Mouse (Mus musculus) lung, adult 2 months (tissue): ENCODE measurements around the gene 4930563M21Rik. TPM values are rescaled to one million over a fixed set of nuclear protein-coding genes. Genes with fewer than 3 reads are reported as not detected.
"Not testable (repeated sequence)": the region's sequence is repeated elsewhere in the genome, so short reads cannot be mapped to it uniquely, and the experiment has no call there.

Source experiments
- DNase-seq: peaks from one replicate; pipeline ENCODE4 v3.0.0; 2022
- H3K4me1 ChIP-seq: fragments of 200-500 bp; 2 replicates; pipeline ENCODE4 v1.6.1; 2011; ENCODE audit warnings: low read length; ENCODE audit not compliant: control insufficient read depth, insufficient read depth
- H3K4me3 ChIP-seq: fragments of 200-500 bp; replicated peaks from 2 replicates; pipeline ENCODE3; 2011; ENCODE audit warnings: low read depth, mild to moderate bottlenecking, control low read depth, low read length; ENCODE audit errors: extremely low read depth
- CTCF ChIP-seq: fragments of 200-500 bp; IDR thresholded peaks from 2 replicates; pipeline ENCODE4 v1.5.1; 2011; ENCODE audit warnings: mild to moderate bottlenecking, low read length, control low read depth; ENCODE audit not compliant: insufficient read depth
- POLR2A ChIP-seq: fragments of 200-500 bp; IDR thresholded peaks from 2 replicates; pipeline ENCODE4 v1.6.1; 2011; ENCODE audit warnings: low read depth, mild to moderate bottlenecking, control low read depth, low read length, borderline replicate concordance; ENCODE audit errors: extremely low read depth
- WGBS: fragments of 180-500 bp; shearing (Covaris S2); methylation state at CpG from one replicate; pipeline ENCODE4 v1.1.7; 2018; 5-methylcytosine and 5-hydroxymethylcytosine counted together
- polyA plus RNA-seq: library from polyadenylated mRNA; depleted of rRNA; stranded (reverse); fragments of >200 nt; gene quantifications from 2 replicates; pipeline ENCODE4 v1.2.3, GENCODE M21; 2012; rRNA removed

Gene 4930563M21Rik
- not detected in 2 replicates for polyA plus RNA-seq

GRCm38 (mm10) chr9:56010450-56010849, at the start of gene 4930563M21Rik:
Gene 4930563M21Rik (minus strand): TSS chr9:56010550.
- no peak within 1 kb of the TSS for H3K4me3 ChIP-seq
- 69% methylated on average over 4 of the region's 4 CpGs for WGBS

GRCm38 (mm10) chr9:56056147-56056546, 45.8 kb upstream of the 4930563M21Rik start:
- TF ChIP-seq POLR2A, result no peak
- no peak for TF ChIP-seq CTCF
- DNase-seq, result no peak
- WGBS, result 86% methylated on average over 6 of the region's 6 CpGs

More at GRCm38 (mm10) chr9:56010450-56010849, at the start of gene 4930563M21Rik:
- no peak for TF ChIP-seq CTCF
- TF ChIP-seq POLR2A, result no peak
- no peak for DNase-seq
- H3K4me1 ChIP-seq, result no peaks in the 10 kb centered on the region

GRCm38 (mm10) chr9:56053796-56054195, 43.4 kb upstream of the 4930563M21Rik start:
- Histone ChIP-seq H3K4me3 (no peak overlapping the region), H3K4me1 (no peaks in the 10 kb centered on the region)
- TF ChIP-seq POLR2A, result no peak
- no peak for TF ChIP-seq CTCF
- 78% methylated on average over 3 of the region's 3 CpGs for WGBS
- DNase-seq, result no peak

More at GRCm38 (mm10) chr9:56056147-56056546, 45.8 kb upstream of the 4930563M21Rik start:
- Histone ChIP-seq H3K4me3 (no peak overlapping the region), H3K4me1 (no peaks in the 10 kb centered on the region)

GRCm38 (mm10) chr9:56042181-56042621, 31.9 kb upstream of the 4930563M21Rik start:
- H3K4me1 ChIP-seq, result peaks cover 2% of the 10 kb centered on the region
- TF ChIP-seq CTCF, result no peak
- no peak for TF ChIP-seq POLR2A
- under 1% methylated on average over 16 of the region's 16 CpGs for WGBS
- DNase-seq, result no peak
- peak overlapping the region; percentile 90 for H3K4me3 ChIP-seq

- peak; percentile 96 for DNase-seq
- TF ChIP-seq POLR2A (peak; percentile 69; the same call in 1 of the 2 replicates), CTCF (no peak)
- under 1% methylated on average over 49 of the region's 49 CpGs for WGBS
- Histone ChIP-seq H3K4me1 (peaks cover 2% of the 10 kb centered on the region), H3K4me3 (peak within 1 kb of the TSS; percentile 90)
These were observed 31.2 kb upstream of the 4930563M21Rik start, which contains the start of gene Rcn2 for GRCm38 (mm10) chr9:56041372-56042180. Gene Rcn2 (plus strand): TSS chr9:56041845.

GRCm38 (mm10) chr9:56032219-56032618, 21.9 kb upstream of the 4930563M21Rik start:
- WGBS, result 50% methylated on average over 3 of the region's 3 CpGs
- TF ChIP-seq POLR2A (no peak), CTCF (no peak)
- H3K4me3 ChIP-seq, result no peak overlapping the region
- H3K4me1 ChIP-seq, result no peaks in the 10 kb centered on the region
- no peak for DNase-seq

GRCm38 (mm10) chr9:56027292-56027691, 16.9 kb upstream of the 4930563M21Rik start:
- 82% methylated on average over 16 of the region's 16 CpGs for WGBS
- Histone ChIP-seq H3K4me1 (no peaks in the 10 kb centered on the region), H3K4me3 (no peak overlapping the region)
- TF ChIP-seq CTCF, result no peak
- no peak for TF ChIP-seq POLR2A
- no peak for DNase-seq

GRCm38 (mm10) chr9:56024772-56025171, 14.4 kb upstream of the 4930563M21Rik start:
- Histone ChIP-seq H3K4me1 (no peaks in the 10 kb centered on the region), H3K4me3 (no peak overlapping the region)
- no peak for DNase-seq
- WGBS, result 48% methylated on average over 2 of the region's 2 CpGs
- TF ChIP-seq CTCF, result no peak
- no peak for TF ChIP-seq POLR2A

GRCm38 (mm10) chr9:56004679-56005078, 5.7 kb downstream of the 4930563M21Rik start:
- 50% methylated on average over 2 of the region's 2 CpGs for WGBS
- H3K4me3 ChIP-seq, DNase-seq, H3K4me1 ChIP-seq: not testable (repeated sequence)

GRCm38 (mm10) chr9:55946819-55947218, 63.5 kb downstream of the 4930563M21Rik start:
- TF ChIP-seq POLR2A (no peak), CTCF (0 out of 2 replicates have a peak, but pooled peaks have one; percentile 1)
- no peaks in the 10 kb centered on the region for H3K4me1 ChIP-seq
- DNase-seq, result peak; percentile 32
- no peak overlapping the region for H3K4me3 ChIP-seq
- 10% methylated on average over 1 of the region's 1 CpGs for WGBS
